Mouse (Mus musculus): ENCODE results near the gene Sprr2i. TPM values are rescaled to one million over a fixed set of nuclear protein-coding genes. Genes with fewer than 3 reads are reported as not detected.

Sprr2i gene
- polyA plus RNA-seq (2012), result not detected in 2 replicates

- no peak for TF ChIP-seq GATA1 (IDR thresholded peaks at IDR 0.05; ENCODE audit: low read length)
Observed at GRCm38 (mm10) chr3:92407691-92408090, at the start of gene Sprr2i. Sprr2i (plus strand) TSS chr3:92407991.

GRCm38 (mm10) chr3:92361619-92362018, 46.2 kb upstream of the Sprr2i start:
- TF ChIP-seq GATA1 (IDR thresholded peaks at IDR 0.05; ENCODE audit: low read length), result no peak

GRCm38 (mm10) chr3:92364887-92365286, 42.9 kb upstream of the Sprr2i start, which contains the start of gene Sprr2f:
Sprr2f (plus strand) TSS chr3:92365187.
- no peak for TF ChIP-seq GATA1 (IDR thresholded peaks at IDR 0.05; ENCODE audit: low read length)

GRCm38 (mm10) chr3:92373613-92374012, 34.2 kb upstream of the Sprr2i start:
- TF ChIP-seq GATA1 (IDR thresholded peaks at IDR 0.05; ENCODE audit: low read length), result no peak

- no peak for TF ChIP-seq GATA1 (IDR thresholded peaks at IDR 0.05; ENCODE audit: low read length)
Observed at GRCm38 (mm10) chr3:92385385-92385784, 22.4 kb upstream of the Sprr2i start, which contains the start of gene Sprr2h. Sprr2h (plus strand) TSS chr3:92385685.

- no peak for TF ChIP-seq GATA1 (IDR thresholded peaks at IDR 0.05; ENCODE audit: low read length)
Observed at GRCm38 (mm10) chr3:92394301-92394700, 13.5 kb upstream of the Sprr2i start.

GRCm38 (mm10) chr3:92417782-92418181, 10.0 kb downstream of the Sprr2i start, which contains the start of gene Sprr2j-ps:
Sprr2j-ps (plus strand) TSS chr3:92418082.
- no peak for TF ChIP-seq GATA1 (IDR thresholded peaks at IDR 0.05; ENCODE audit: low read length)

- no peak for TF ChIP-seq GATA1 (IDR thresholded peaks at IDR 0.05; ENCODE audit: low read length)
Observed at GRCm38 (mm10) chr3:92429323-92429722, 21.5 kb downstream of the Sprr2i start, which contains the start of gene Gm9774. Gm9774 (minus strand) TSS chr3:92429423.

- TF ChIP-seq GATA1 (IDR thresholded peaks at IDR 0.05; ENCODE audit: low read length), result no peak
Observed at GRCm38 (mm10) chr3:92432282-92432681, 24.5 kb downstream of the Sprr2i start, which contains the start of gene Sprr2k. Sprr2k (plus strand) TSS chr3:92432582.

- TF ChIP-seq GATA1 (IDR thresholded peaks at IDR 0.05; ENCODE audit: low read length), result no peak
Observed at GRCm38 (mm10) chr3:92438689-92439088, 30.9 kb downstream of the Sprr2i start, which contains the start of gene Sprr1b. Sprr1b (minus strand) TSS chr3:92438789.

- TF ChIP-seq GATA1 (IDR thresholded peaks at IDR 0.05; ENCODE audit: low read length), result no peak
Observed at GRCm38 (mm10) chr3:92440177-92440576, 32.4 kb downstream of the Sprr2i start.

- no peak for TF ChIP-seq GATA1 (IDR thresholded peaks at IDR 0.05; ENCODE audit: low read length)
Observed at GRCm38 (mm10) chr3:92455151-92455550, 47.4 kb downstream of the Sprr2i start.

- no peak for TF ChIP-seq GATA1 (IDR thresholded peaks at IDR 0.05; ENCODE audit: low read length)
Observed at GRCm38 (mm10) chr3:92458620-92459019, 50.8 kb downstream of the Sprr2i start, which contains the start of gene Sprr3. Sprr3 (minus strand) TSS chr3:92458720.

Other genes starting within 250 kb of the Sprr2i start
- gene Sprr2a1, start 192.2 kb upstream of the Sprr2i start, polyA plus RNA-seq (2012), result not detected in 2 replicates
- gene Sprr2a2, start 192.1 kb upstream of the Sprr2i start, polyA plus RNA-seq (2012), result not detected in 2 replicates
- not detected in 2 replicates for gene Sprr2a3, start 122.6 kb upstream of the Sprr2i start, polyA plus RNA-seq (2012)
- not detected in 2 replicates for gene Sprr2b, start 91.4 kb upstream of the Sprr2i start, polyA plus RNA-seq (2012)
- gene Sprr2d, start 68.9 kb upstream of the Sprr2i start, polyA plus RNA-seq (2012), result not detected in 2 replicates
- gene Sprr2e, start 55.8 kb upstream of the Sprr2i start, polyA plus RNA-seq (2012), result not detected in 2 replicates
- gene Sprr2f, start 42.8 kb upstream of the Sprr2i start, polyA plus RNA-seq (2012), result not detected in 2 replicates
- gene Sprr2h, start 22.3 kb upstream of the Sprr2i start, polyA plus RNA-seq (2012), result not detected in 2 replicates
- not detected in 2 replicates for gene Sprr2j-ps, start 10.1 kb downstream of the Sprr2i start, polyA plus RNA-seq (2012)
- 12.8 and 15.9 TPM in 2 replicates for gene Gm9774, start 21.4 kb downstream of the Sprr2i start, polyA plus RNA-seq (2012)
- not detected in 2 replicates for gene Sprr2k, start 24.6 kb downstream of the Sprr2i start, polyA plus RNA-seq (2012)
- gene Sprr1b, start 30.8 kb downstream of the Sprr2i start, polyA plus RNA-seq (2012), result not detected in 2 replicates
- not detected in 2 replicates for gene Sprr3, start 50.7 kb downstream of the Sprr2i start, polyA plus RNA-seq (2012)
- not detected in 2 replicates for gene Sprr1a, start 77.9 kb downstream of the Sprr2i start, polyA plus RNA-seq (2012)
- not detected in 2 replicates for gene Sprr4, start 92.5 kb downstream of the Sprr2i start, polyA plus RNA-seq (2012)
- not detected in 2 replicates for gene 2310046K23Rik, start 126.5 kb downstream of the Sprr2i start, polyA plus RNA-seq (2012)
- not detected in 2 replicates for gene Ivl, start 165.7 kb downstream of the Sprr2i start, polyA plus RNA-seq (2012)
- gene Smcp, start 181.0 kb downstream of the Sprr2i start, polyA plus RNA-seq (2012), result not detected in 2 replicates
- not detected in 2 replicates for gene 2210017I01Rik, start 199.5 kb downstream of the Sprr2i start, polyA plus RNA-seq (2012)
- not detected in 2 replicates for gene Lce6a, start 213.7 kb downstream of the Sprr2i start, polyA plus RNA-seq (2012)
- not detected in 2 replicates for gene Lce1a1, start 240.3 kb downstream of the Sprr2i start, polyA plus RNA-seq (2012)
- gene Lce1b, start 248.9 kb downstream of the Sprr2i start, polyA plus RNA-seq (2012), result not detected in 2 replicates